Comparison of ENCODE assay signal across 11 mouse cellular contexts in the genomic region with DNA sequence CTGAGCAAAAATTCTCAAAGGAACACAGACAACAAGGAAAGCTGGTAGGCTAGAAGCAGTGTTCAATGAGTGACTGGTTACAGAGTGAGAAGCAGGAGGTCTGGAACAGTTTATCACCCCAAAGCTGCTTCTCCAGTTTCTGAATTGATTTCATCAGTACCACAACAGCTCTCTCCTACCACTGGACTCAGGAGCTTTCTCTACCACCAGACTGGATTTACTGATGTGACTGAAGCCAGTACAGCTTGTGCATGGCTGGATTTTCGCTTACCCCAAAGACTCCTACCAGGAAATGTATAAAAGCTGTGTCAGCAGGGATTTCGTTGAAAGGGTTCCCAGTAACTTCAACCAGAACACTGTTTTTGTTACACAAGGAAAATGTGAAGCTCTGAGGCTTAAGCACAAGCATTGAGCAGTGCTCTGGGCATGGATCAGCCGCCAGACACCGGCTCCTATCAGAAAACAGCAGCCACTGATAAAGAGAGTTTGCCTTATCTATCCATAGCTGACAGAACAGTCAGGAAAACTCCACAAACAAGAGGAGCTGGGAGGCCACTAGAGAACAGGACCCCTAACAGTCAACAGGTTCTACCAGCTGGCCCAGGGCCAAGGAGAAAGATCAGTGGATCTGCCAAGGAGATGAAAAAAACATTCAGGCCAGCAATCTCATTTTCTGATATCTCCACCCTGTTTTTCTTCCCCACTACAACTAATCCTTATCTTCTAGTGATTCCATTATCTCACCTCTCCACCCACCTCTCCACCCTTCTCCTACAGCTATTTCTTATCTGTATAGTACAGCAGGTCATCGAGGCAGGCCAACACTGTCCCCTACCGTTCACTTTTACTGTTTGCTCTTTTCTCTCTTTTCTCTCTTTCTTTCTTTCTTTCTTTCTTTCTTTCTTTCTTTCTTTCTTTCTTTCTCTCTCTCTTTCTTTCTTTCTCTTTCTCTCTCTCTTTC.
DNase-seq lines count a peak whose midpoint lies in the region; ATAC-seq and TF ChIP-seq lines count a peak whose summit lies in the region.
"Had no signal": no experiment of that assay in that cellular context is flagged by ENCODE, and none has a peak within 500 bp of the region (broad histone marks: within the 10 kb centered on the region; RNA-seq: fewer than 3 reads in every experiment).

No protein-coding gene starts in this region.

- no peaks in the 10 kb centered on the region for H3K9me3 ChIP-seq in heart, embryonic 12.5 days (replicated peaks)
- H3K9me3 ChIP-seq in liver, embryonic 14.5 days (ENCODE audit: control insufficient read depth, low read length), result no peaks in the 10 kb centered on the region
- H3K9me3 ChIP-seq in kidney, embryonic 15.5 days (replicated peaks), result no peaks in the 10 kb centered on the region
- H3K9me3 ChIP-seq: hindbrain, embryonic 10.5 days; midbrain, embryonic 12.5 days had no signal

- H3K36me3 ChIP-seq in heart, embryonic 12.5 days, result no peaks in the 10 kb centered on the region
- H3K36me3 ChIP-seq in liver, embryonic 14.5 days (replicated peaks; ENCODE audit: control insufficient read depth, insufficient read depth, low read depth), result no peaks in the 10 kb centered on the region
- H3K36me3 ChIP-seq in kidney, embryonic 15.5 days, result no peaks in the 10 kb centered on the region
- H3K36me3 ChIP-seq: hindbrain, embryonic 10.5 days; midbrain, embryonic 12.5 days had no signal

- H3K4me1 ChIP-seq in heart, embryonic 12.5 days (replicated peaks), result peaks cover 9% of the 10 kb centered on the region
- peaks cover 22% of the 10 kb centered on the region in 2 experiments for H3K4me1 ChIP-seq in liver, embryonic 14.5 days (replicated peaks; ENCODE audit: control insufficient read depth in 2 of 2, insufficient read depth in 2 of 2, low read length in 1 of 2)
- H3K4me1 ChIP-seq in kidney, embryonic 15.5 days, result no peaks in the 10 kb centered on the region
- H3K4me1 ChIP-seq: hindbrain, embryonic 10.5 days; midbrain, embryonic 12.5 days had no signal

- no peak overlapping the region for H3K9ac ChIP-seq in heart, embryonic 12.5 days
- no peak overlapping the region for H3K9ac ChIP-seq in liver, embryonic 14.5 days (replicated peaks)
- no peak overlapping the region for H3K9ac ChIP-seq in kidney, embryonic 15.5 days
- H3K9ac ChIP-seq: midbrain, embryonic 12.5 days had no signal

- peak overlapping the region; percentile 63 for H3K27ac ChIP-seq in heart, embryonic 12.5 days (ENCODE audit: poor library complexity, severe bottlenecking)
- H3K27ac ChIP-seq in liver, embryonic 14.5 days, result peak overlapping the region; percentile 50
- H3K27ac ChIP-seq in kidney, embryonic 15.5 days, result no peak overlapping the region
- H3K27ac ChIP-seq: hindbrain, embryonic 10.5 days; midbrain, embryonic 12.5 days had no signal

- 0 out of 2 replicates have a peak, but pooled peaks cover 8% of the 10 kb centered on the region for H3K27me3 ChIP-seq in heart, embryonic 12.5 days (replicated peaks)
- H3K27me3 ChIP-seq in liver, embryonic 14.5 days (ENCODE audit: control insufficient read depth, insufficient read depth, low read length), result no peaks in the 10 kb centered on the region; the same call in 1 of the 2 replicates
- H3K27me3 ChIP-seq in kidney, embryonic 15.5 days, result no peaks in the 10 kb centered on the region
- H3K27me3 ChIP-seq: midbrain, embryonic 12.5 days had no signal

- peak; percentile 80 for TF ChIP-seq EP300 in liver, embryonic 14.5 days (IDR thresholded peaks at IDR 0.05; ENCODE audit: low read depth)

- ATAC-seq in heart, embryonic 12.5 days (ENCODE audit: insufficient number of reproducible peaks, low FRiP score), result peak; percentile 93
- ATAC-seq in liver, embryonic 14.5 days (ENCODE audit: insufficient read depth), result peak; percentile 93
- no peak for ATAC-seq in kidney, embryonic 15.5 days (replicated peaks; ENCODE audit: low FRiP score)
- no peak for ATAC-seq in cerebellum, adult (ENCODE audit: insufficient number of reproducible peaks, low FRiP score, low TSS enrichment)
- no peak for ATAC-seq in frontal cortex, adult (ENCODE audit: low TSS enrichment)

- TF ChIP-seq CTCF in liver, embryonic 14.5 days (IDR thresholded peaks at IDR 0.05; ENCODE audit: low read depth), result peak; percentile 69

- peak overlapping the region; percentile 34; the same call in 1 of the 2 replicates for H3K4me2 ChIP-seq in heart, embryonic 12.5 days
- peak overlapping the region; percentile 43 for H3K4me2 ChIP-seq in liver, embryonic 14.5 days (ENCODE audit: low read depth)
- no peak overlapping the region for H3K4me2 ChIP-seq in kidney, embryonic 15.5 days
- H3K4me2 ChIP-seq: midbrain, embryonic 12.5 days had no signal

- peak; percentile 22 for DNase-seq in left cerebral cortex, postnatal 4 days
- DNase-seq in left cerebral cortex, adult 8-10 months (ENCODE audit: low spot score in 2 of 2), result no peak
- peak; percentile 35 for DNase-seq in c-Kit-positive CD71-positive TER-119-negative erythroid progenitor cells, embryonic 14.5 days (ENCODE audit: low read depth)
- DNase-seq in liver, embryonic 14.5 days (ENCODE audit: low read depth in 3 of 3, low spot score in 3 of 3), result peak; percentile 34 to 39 (median 38)

- 5% methylated on average over 6 of the region's 6 CpGs for WGBS in heart, embryonic 12.5 days
- WGBS in liver, embryonic 14.5 days (ENCODE audit: insufficient replicate concordance), result 10% methylated on average over 6 of the region's 6 CpGs
- WGBS in kidney, embryonic 15.5 days, result 69% methylated on average over 6 of the region's 6 CpGs

- H3K4me3 ChIP-seq in heart, embryonic 12.5 days, result no peak overlapping the region
- no peak overlapping the region for H3K4me3 ChIP-seq in liver, embryonic 14.5 days (ENCODE audit: insufficient read depth in 1 of 2, low read depth in 2 of 2, low read length in 2 of 2)
- H3K4me3 ChIP-seq in kidney, embryonic 15.5 days (replicated peaks), result no peak overlapping the region
- H3K4me3 ChIP-seq: erythroblast, embryonic 14.5 days; hindbrain, embryonic 10.5 days; midbrain, embryonic 12.5 days had no signal

- intact Hi-C loops in left cerebral cortex, postnatal 4 days (cut with DNase I), result no loop called here

Comparison
In these comparisons a context has a peak if more than half of its experiments do, and no peak if none do; other contexts are left out.
1. DNase-seq: peak in left cerebral cortex, postnatal 4 days (single experiment), c-Kit-positive CD71-positive TER-119-negative erythroid progenitor cells, embryonic 14.5 days (single experiment) and liver, embryonic 14.5 days (3 of 3); none in left cerebral cortex, adult 8-10 months (0 of 2).
2. ATAC-seq: peak in heart, embryonic 12.5 days (single experiment) and liver, embryonic 14.5 days (single experiment); none in kidney, embryonic 15.5 days (single experiment), cerebellum, adult (single experiment) and frontal cortex, adult (single experiment).